Mouse (Mus musculus) cerebellum, adult 9-10 months (tissue): ENCODE results near the gene Gsk3a.
A peak's percentile ranks its signal among the peaks of the same experiment; 100 is the strongest.
"Not testable (repeated sequence)": the region's sequence is repeated elsewhere in the genome, so short reads cannot be mapped to it uniquely, and the experiment has no call there.

ENCODE experiments used
- DNase-seq: peaks from one replicate; pipeline ENCODE4 v3.0.0; 2022

Gene Gsk3a

GRCm38 (mm10) chr7:25272445-25273258 is 35.0 kb upstream of the Gsk3a start:
- peak; percentile 50 for DNase-seq

- peak; percentile 54 for DNase-seq
These were observed 34.2 kb upstream of the Gsk3a start for GRCm38 (mm10) chr7:25271651-25272444.

GRCm38 (mm10) chr7:25270652-25271633 is 33.3 kb upstream of the Gsk3a start:
- DNase-seq: peak; percentile 58

GRCm38 (mm10) chr7:25269545-25270271 is 32.1 kb upstream of the Gsk3a start:
- peak; percentile 62 for DNase-seq

- peak; percentile 69 for DNase-seq
These were observed 31.4 kb upstream of the Gsk3a start for GRCm38 (mm10) chr7:25269029-25269428.

GRCm38 (mm10) chr7:25268588-25268987 is 30.9 kb upstream of the Gsk3a start:
- no peak for DNase-seq

GRCm38 (mm10) chr7:25267751-25268463 is 30.3 kb upstream of the Gsk3a start:
- DNase-seq: peak; percentile 100

- peak; percentile 100 for DNase-seq
These were observed 29.7 kb upstream of the Gsk3a start, which contains the start of gene Cic for GRCm38 (mm10) chr7:25267301-25267750. Cic (plus strand) TSS chr7:25267704.

- peak; percentile 68 for DNase-seq
These were observed 28.7 kb upstream of the Gsk3a start for GRCm38 (mm10) chr7:25266180-25266962.

- not testable (repeated sequence) for DNase-seq
These were observed 28.1 kb upstream of the Gsk3a start for GRCm38 (mm10) chr7:25265743-25266142.

- DNase-seq: no peak
These were observed 26.6 kb upstream of the Gsk3a start for GRCm38 (mm10) chr7:25263968-25264870.

GRCm38 (mm10) chr7:25261896-25262295 is 24.2 kb upstream of the Gsk3a start:
- DNase-seq: no peak

GRCm38 (mm10) chr7:25251822-25252221 is 14.2 kb upstream of the Gsk3a start:
- DNase-seq: peak; percentile 71

GRCm38 (mm10) chr7:25251071-25251791 is 13.6 kb upstream of the Gsk3a start:
- DNase-seq: peak; percentile 83

- DNase-seq: peak; percentile 92
These were observed 12.7 kb upstream of the Gsk3a start, which contains the start of gene Erf for GRCm38 (mm10) chr7:25250141-25250972. Erf (minus strand) TSS chr7:25250761.

- DNase-seq: peak; percentile 69
These were observed 11.9 kb upstream of the Gsk3a start for GRCm38 (mm10) chr7:25249314-25250140.
